Mouse (Mus musculus): Measurements from ENCODE around the gene Slc28a1.

Gene Slc28a1

DNA sequence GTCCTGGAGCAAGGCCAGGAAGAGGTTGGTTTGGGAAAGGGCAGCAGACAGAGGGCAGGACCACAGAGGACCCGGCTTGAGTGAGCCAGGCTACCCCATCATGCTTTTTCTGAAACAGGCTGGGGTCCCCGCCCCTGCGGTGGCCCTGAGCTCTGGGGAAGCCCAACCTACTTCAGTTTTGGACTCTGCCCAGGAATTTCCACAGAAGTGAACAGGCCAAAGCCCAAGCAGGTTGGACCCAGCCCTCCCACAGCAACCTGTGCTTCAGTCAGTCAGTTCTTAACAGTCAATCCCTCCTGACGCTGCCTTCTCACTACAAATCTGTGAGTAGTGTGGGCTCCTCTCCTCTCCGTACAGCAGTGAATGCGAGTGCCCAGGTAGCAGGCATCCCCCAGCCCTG, at the start of gene Slc28a1:
Gene Slc28a1, plus strand, starts transcription at position 245 of the 400 bp plus-strand sequence.
- no peak for DNase-seq (ENCODE audit: extremely low read depth, insufficient read length, low spot score)

DNA sequence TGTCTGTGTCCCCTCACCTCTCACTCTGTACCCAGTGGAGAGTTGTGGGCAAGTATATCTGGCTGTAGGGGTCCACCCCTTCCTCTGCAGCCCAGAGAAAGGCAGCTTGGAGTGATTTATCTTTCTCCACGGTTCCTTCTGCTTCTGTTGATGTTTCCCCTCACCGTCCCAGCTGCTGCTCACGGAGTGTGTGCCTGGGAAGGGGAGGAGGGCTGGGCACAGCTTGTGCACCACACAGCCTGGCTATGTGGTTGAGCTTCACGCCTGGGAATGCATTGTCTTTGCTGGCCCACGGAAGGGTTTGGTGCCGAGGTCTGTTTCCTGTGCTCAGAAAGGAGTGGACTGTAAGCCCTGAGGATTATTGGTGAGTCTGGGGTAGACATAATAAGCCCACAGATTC, 47.9 kb upstream of the Slc28a1 start:
- DNase-seq (ENCODE audit: extremely low read depth, insufficient read length, low spot score) = no peak

DNA sequence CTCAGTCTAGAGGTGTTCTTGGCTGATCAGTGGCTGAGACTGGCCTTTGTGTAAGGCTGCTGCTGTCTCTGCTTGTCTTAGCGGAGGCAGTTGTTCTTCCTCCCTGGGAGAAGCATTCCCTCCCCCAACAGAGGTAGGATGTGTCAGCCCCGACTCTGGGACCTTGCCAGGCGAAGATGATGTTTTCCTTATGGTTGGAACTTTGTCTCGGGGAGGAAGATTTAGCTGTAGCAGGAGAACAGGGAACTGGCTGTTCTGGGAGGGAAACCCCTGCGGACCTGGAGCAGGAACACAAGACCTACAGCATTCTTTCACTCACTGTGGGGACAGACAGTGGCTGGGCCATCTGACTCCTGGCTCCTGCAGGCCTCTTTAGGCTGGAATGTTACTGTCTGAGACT, 42.1 kb upstream of the Slc28a1 start:
- no peak for DNase-seq (ENCODE audit: extremely low read depth, insufficient read length, low spot score)

DNA sequence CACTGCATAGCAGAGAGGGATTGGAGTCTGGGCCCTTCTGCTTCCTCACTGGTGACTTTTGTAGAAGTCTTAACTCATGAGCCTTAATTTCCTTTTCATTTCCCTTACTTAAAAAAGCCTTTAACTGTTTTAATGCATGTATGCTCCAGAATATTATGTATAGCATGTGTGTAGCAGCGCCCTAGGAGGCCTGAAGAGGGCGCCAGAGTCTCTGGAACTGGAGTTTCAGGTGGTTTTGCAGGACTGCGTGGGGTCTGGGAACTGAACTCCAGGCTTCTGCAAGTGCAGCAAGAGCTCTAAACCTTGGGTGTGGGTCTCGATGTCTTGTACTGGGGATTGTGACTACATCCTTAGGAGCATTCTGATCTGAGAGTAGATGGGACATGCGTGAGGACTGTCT, 41.3 kb upstream of the Slc28a1 start:
- DNase-seq (ENCODE audit: extremely low read depth, insufficient read length, low spot score) = no peak

DNA sequence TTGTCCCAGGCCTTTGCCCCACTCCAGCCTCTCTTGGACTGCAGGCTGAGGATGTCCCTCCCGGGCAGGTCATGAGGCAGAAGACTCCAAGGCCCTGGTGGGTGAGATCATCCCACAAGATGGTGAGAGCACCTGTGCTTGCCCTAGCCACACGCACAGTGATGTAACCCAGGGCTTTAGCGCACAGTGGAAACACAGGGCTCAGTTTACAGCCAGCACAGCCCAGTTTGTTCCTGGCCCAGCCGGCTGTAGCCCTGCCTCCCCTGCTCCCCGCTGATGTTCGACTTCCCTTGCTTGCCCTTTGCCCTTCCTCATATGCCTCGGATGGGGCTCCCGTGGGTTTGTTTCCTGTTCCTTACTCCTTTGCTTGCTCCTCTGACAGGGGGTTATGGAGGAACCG, 40.1 kb upstream of the Slc28a1 start:
- DNase-seq (ENCODE audit: extremely low read depth, insufficient read length, low spot score) = no peak

DNA sequence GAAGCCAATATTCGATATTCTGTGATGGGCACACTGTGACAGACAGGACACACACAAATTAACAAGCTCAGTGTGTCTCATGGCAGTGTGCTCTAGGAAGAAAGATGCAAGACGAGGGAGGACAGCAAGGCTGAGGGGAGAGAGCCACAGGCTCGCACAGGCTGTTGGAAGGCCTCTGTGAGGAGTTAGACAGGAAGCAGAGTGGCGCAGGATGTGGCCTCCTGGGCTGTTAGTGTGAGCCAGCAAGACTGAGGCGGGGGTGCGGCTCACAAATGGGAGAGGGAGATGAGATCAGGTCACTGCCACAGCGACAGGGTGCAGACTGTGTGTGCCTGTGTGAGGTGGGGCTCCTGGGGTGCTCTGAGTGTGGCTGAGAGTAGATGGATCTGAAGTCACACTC, 39.3 kb upstream of the Slc28a1 start:
- peak; percentile 34 for DNase-seq (ENCODE audit: extremely low read depth, insufficient read length, low spot score)

DNA sequence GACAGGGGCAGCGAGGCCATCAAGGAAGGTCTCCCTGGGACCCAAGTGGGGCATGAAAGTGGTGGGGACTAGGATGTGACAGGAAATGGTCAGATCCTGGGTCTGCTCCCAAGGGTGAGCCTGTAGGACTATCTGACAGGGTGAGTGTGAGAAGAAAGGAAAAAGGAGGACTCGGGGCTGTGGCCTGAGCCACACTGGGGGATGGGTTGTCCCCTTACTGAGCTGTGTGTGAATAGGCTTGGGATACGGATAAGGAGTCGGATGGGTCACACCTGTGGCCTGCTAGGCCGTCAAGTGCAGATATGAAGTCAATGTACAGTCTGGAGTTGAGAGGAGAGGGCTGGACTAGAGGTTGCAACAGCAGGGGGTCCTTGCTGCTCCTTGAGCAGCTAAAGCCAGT, 38.9 kb upstream of the Slc28a1 start:
- no peak for DNase-seq (ENCODE audit: extremely low read depth, insufficient read length, low spot score)

DNA sequence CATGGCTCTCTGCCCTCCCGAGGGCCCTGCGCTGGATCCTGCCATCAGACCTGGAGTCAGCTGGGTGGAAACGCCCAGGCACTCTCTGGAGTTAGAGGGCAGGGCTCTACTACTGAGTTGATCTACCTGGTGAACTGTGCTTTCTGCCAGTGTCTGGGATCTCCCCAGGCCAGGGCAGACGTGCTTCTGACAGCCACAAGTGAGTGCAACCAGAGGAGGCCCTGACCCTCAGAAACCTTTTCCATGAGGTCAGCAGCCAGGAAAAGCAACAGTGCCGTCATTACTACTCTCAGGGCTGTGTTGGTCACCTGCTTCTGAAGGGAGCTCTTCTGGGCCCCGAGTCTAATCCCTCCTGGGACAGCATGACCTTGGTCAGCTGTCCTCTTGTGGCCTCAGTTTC, 37.6 kb upstream of the Slc28a1 start:
- no peak for DNase-seq (ENCODE audit: extremely low read depth, insufficient read length, low spot score)

DNA sequence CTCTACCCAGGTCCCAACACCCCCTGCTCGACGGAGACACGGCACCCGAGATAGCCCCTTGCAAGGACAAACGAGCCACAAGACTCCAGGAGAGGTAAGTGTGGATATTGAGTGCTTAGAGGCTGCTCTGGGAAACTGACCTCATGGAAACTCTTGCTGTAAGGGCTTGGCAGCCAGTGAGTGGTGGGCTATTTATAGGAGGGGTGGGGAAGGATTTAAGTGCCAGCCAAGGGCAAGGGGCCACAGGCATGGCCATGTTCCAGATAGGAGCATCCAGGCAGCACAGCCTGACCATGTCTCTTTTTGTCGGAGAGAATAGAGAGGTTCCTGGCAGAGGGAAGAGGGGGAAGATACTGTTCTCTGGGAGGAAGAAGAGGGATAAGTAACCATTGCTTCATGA, 35.9 kb upstream of the Slc28a1 start:
- no peak for DNase-seq (ENCODE audit: extremely low read depth, insufficient read length, low spot score)

DNA sequence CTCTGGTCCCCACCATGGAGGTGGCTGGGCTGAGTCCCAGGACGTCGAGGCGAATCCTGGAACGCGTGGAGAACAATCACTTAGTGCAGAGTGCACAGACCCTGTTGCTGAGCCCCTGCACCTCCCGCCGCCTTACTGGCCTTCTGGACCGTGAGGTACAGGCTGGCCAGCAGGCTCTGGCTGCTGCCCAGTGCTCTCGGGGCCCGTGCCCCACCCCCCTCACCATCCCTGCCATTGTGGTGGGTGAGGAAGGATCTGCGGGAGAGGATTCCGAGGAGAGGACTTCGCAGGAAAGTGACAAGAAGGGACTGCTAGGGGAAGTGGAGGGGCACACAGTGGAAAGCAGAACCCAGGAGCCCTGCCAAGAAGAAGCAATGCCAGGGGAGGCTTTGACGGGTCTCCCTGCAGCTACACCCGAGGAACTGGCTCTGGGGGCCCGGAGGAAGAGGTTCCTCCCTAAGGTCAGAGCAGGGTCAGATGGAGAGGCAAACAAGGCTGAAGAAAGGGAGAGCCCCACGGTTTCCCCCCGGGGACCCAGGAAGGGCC, 21.1 kb upstream of the Slc28a1 start:
- DNase-seq (ENCODE audit: extremely low read depth, insufficient read length, low spot score) = no peak

DNA sequence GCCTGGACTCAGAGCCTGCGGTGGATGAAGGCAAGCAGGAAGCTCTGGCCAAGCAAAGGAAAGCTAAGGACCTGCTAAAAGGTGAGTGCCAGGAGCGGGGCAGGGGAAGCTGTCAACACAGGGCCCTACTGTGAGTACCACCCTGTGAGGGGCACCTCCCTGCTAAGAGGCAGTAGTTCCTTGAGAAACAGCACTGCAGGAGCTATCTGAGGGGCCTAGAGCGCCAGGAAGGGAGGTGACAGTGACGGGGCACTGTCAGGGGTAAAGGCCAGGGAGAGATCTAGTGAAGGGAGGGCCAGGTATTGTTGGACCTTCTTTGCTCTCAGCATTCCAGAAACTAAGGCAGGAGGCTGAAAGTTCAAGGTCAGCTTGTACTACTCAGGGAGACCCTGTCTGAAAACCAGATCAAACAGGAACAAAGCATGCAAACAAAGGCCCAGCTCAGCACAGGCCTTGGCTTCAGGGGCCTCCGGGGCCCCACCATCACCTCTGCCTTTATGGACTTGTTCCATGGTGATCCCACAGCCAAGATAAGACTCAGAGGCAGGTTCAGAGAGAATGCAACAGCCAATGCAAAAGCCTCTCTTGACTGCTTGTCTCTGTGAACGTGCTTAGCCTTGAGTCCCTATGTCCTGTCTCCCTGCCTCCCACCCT, 20.4 kb upstream of the Slc28a1 start:
- no peak for DNase-seq (ENCODE audit: extremely low read depth, insufficient read length, low spot score)

DNA sequence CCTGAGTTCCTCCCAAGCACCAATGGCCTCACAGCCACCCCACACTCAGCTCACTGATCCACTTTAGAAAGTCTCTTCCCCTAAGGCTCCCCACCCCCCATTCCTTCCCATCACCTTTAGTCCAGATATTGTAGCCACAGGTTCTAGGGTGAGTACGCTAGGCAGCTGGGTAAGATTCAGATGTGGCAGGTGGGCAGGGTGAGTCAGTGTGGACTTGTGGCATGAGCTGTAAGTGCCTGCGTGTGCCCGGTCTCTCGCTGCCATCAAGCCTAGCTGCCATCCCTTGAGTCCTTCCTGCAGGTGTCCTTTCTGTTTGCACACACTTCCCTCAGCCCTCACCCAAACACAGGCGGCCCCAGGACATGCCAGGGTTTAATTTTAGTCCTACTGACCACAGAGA, 14.3 kb upstream of the Slc28a1 start:
- DNase-seq (ENCODE audit: extremely low read depth, insufficient read length, low spot score) = no peak

DNA sequence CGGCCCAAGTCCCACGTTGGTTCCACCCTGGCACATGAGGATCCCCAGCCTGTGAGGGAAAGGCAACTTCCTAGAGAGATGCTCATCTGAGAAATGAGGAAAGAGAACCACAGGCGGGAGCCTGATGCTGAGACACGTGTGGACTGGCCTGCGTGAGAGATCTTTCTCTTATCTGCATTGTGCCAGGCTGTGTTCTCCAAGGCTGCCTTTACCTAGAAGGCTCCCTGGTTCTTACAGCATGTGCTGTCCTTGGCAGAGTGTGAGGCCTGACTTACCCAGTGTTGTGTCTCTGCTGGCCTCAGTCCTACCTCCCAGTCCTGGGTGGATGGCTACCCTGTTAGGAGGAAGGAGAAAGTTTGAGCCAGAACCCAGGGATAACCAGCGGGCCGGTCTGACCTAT, 11.7 kb upstream of the Slc28a1 start:
- no peak for DNase-seq (ENCODE audit: extremely low read depth, insufficient read length, low spot score)

DNA sequence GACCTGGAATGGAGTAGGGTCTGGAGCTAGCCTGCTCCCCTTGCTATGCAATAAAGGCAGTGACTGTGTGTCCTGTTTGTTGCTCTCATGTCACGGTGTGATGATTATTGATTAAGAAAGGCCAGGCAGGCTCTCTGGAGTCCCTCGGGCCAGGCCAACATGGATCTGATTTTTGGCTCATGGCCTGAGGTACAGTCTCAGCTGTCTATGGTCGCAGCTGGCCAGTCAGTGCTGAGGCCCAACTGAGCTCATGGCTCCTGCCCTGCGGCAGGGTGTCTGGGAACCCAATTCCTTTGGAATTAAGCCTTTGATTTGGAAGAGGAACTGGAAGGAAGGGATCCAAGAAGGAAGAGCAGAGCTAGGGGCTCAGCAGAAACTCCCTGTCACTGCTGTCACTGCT, 9.1 kb upstream of the Slc28a1 start:
- no peak for DNase-seq (ENCODE audit: extremely low read depth, insufficient read length, low spot score)

DNA sequence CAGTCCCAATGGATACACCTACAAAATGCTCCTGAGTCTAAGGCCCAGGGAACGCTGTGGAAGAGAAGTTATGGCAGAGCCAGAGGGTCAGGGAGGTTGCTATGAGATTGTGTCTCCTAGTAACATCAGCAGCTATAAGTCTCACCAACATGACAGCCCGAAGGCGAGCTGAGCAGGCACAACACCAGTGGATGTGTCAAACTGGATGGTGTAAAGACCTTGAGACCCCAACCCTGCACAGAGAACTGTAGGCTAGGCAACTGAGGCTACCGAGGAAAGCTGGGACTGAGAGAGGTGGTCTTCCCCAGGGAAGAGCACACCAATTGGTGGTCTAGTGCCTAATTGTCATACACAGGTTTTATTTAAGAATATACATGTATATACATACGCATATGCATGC, 6.4 kb upstream of the Slc28a1 start:
- no peak for DNase-seq (ENCODE audit: extremely low read depth, insufficient read length, low spot score)

DNA sequence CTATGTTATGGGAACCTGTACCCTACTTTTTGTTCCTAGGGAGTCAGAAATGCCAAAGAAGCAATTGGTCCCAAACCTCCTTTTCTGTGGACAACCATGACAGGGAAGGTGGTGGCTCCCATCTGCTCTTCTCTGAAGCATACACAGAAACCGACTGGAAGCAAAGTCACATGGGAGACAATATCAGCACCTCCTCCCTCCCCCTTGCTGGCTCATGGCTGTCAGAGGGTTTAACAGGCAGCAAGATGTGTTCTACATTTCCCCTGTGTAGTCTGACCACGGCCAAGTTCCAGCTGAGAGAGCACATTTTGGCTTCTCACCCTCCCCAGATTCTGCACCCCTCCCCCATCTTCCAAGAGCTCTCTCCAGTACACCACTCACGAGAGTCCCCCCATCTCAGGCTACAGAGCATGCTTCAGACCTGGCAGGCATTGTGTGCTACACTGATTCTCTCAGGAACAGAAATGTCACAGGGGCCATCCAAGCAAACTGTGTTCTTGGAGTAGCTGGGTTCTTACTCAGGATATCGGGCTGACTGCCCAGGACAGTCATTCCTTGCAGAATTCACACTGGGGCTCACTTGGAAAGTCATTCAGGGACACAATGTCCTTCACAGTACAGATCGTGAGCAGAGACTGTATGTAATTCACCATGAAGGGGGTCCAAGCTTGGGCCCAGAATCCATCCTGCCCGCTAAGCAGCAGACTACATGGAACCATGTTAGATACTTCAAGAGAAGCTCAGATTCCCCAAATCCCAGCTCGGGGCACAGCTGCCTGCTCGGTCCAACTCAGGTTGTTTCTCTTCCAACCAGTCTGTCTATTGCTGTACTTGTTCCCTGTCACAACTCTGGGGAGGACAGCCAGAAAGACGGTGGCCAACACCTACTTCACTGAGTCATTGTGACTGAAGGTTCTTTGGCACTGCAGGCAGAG, 4.6 kb upstream of the Slc28a1 start:
- DNase-seq (ENCODE audit: extremely low read depth, insufficient read length, low spot score) = no peak

DNA sequence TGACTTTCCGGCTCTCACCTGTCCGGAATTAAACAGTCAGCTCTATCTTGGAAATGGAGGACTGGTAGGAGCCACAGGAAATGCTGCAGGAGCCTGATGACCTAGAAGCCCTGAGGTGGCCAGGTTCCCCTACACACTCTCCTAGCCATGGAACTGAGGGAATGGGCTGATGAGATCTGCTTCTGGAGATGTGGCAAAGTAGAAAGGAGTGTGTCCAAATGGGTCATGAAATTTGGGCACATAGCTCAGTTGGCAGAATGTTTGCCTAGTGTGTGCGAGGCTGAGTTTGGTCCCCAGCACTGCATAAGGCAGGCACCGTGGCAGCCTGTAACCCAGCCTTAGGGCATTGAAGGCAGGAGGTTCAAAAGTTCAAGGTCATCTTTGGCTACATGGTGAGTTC, 3.8 kb upstream of the Slc28a1 start:
- DNase-seq (ENCODE audit: extremely low read depth, insufficient read length, low spot score) = no peak

DNA sequence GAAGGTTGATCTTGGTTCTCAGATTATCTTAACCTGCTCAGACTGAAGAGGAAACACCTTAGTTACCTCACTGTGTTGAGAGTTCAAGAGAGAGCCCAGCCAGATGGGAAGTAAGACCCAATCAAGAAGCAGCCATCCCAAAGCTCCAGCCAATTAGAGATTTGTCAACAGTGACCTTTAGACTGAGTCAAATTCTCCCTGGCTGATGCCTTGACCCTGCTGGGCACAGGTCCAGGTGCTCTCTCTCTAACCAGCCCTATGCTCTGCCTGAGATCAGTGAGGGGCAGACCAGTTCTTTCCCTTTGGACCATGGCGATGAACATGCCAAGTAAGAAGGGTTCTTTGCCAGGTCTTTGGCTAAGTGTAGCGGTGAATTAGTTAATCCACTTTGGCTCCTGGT, 2.9 kb upstream of the Slc28a1 start:
- no peak for DNase-seq (ENCODE audit: extremely low read depth, insufficient read length, low spot score)

DNA sequence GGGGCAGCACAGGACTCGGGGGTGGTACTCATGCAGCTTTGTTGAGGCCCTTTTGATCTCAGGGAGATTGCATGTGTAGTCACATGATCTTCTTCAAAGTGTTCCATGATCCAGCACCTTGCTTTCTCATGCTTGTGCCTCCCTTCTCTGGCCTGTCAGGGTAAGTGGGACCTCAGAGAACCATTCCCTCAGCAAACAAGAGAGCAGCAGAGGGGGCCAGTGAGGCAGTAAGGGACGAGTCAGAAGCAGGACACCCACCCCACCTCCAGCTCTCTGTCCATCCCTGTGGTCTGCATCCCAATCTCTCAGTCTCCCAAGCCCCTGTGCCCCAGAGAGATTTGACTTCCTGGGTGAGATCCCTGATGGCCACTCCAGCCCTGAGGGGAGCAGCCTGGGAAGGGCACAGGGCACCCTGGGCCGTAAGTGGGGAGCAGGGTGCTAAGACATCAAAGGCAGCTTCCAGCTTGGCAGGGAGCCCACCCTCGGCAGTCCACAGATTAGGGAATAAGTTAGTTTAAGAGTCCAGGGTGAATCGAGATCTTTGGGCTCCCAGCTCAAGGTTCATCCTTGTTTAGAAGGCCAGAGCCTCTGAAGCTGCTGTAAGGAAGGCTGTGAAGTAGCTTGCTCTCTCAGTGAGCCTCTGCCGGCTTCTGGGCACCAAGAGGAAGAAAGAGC, 1.8 kb upstream of the Slc28a1 start:
- no peak for DNase-seq (ENCODE audit: extremely low read depth, insufficient read length, low spot score)

DNA sequence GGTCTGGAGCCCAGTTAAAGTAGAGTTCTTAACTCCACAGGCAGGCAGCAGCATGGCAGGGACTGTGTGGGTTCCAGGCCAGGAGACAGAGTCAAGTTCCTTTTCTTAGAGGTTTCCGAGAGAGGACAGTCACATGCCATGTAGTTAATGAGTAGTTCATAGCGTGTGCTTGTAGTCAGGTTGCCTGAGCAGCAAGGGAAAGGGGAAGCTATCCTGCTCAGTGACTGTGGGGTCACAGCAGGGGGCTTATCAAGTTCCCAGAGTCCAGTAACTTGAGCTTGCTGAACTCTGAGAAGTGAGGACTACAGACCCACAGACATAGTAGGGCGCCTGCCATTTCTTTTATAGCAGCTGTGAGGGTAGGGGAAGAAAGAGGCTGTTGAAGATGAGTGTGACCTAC, 6.5 kb downstream of the Slc28a1 start:
- DNase-seq (ENCODE audit: extremely low read depth, insufficient read length, low spot score) = no peak

DNA sequence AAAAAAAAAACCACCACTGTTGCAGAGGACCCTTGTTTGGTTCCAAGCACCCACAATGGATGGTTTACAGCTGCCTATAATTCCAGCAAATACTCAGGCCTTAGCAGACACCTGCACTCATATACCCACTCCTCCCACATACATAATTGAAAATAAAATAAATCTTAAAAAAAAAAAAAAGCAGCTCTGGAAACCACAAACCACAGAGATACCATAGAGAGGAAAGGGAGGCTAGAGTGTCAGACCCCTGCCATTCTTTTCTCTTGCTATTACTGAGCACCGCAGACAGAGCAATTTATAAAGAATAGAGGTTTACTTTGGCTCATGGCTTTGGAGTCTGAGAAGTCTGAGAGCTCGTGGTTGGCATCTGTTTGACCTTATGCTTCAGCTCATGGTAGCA, 8.2 kb downstream of the Slc28a1 start:
- DNase-seq (ENCODE audit: extremely low read depth, insufficient read length, low spot score) = no peak

All from 3134 (cell line).